Mouse (Mus musculus) right cerebral cortex, postnatal 4 days (tissue): Measurements from ENCODE around the gene Zzef1.

Source experiments
- DNase-seq: peaks from one replicate; pipeline ENCODE4 v3.0.0-alpha.2; 2022

Gene Zzef1

GRCm38 (mm10) chr11:72960723-72961071 is 164.7 kb downstream of the Zzef1 start:
- DNase-seq: no peak

- no peak for DNase-seq
Observed at GRCm38 (mm10) chr11:72961072-72961980, 165.3 kb downstream of the Zzef1 start, which contains the start of gene Atp2a3. TSS of gene Atp2a3 (plus strand) at chr11:72961169.

GRCm38 (mm10) chr11:72962378-72962777 is 166.4 kb downstream of the Zzef1 start:
- no peak for DNase-seq

GRCm38 (mm10) chr11:72963058-72963788 is 167.2 kb downstream of the Zzef1 start:
- no peak for DNase-seq

- DNase-seq: no peak
Observed at GRCm38 (mm10) chr11:72963789-72964294, 167.8 kb downstream of the Zzef1 start.

GRCm38 (mm10) chr11:72974995-72975503 is 179.0 kb downstream of the Zzef1 start:
- DNase-seq: no peak
